Mouse (Mus musculus) G1E (cell line): ENCODE results near the gene Gstk1. TPM values are rescaled to one million over a fixed set of nuclear protein-coding genes. Genes with fewer than 3 reads are reported as not detected.

Experiments used
- ATAC-seq: 2 replicates; pipeline ENCODE4 v1.8.0; 2016; ENCODE audit warnings: mild to moderate bottlenecking; ENCODE audit not compliant: insufficient number of reproducible peaks, poor library complexity, low FRiP score, severe bottlenecking; ENCODE audit errors: extremely low read depth
- DNase-seq: peaks from one replicate; pipeline ENCODE4 v3.0.0; 2012; ENCODE audit warnings: low spot score
- H3K27me3 ChIP-seq: 2 replicates; pipeline ENCODE4 v1.6.1; 2012; ENCODE audit warnings: mild to moderate bottlenecking, low read length, inconsistent platforms; ENCODE audit not compliant: insufficient read depth
- H3K36me3 ChIP-seq: replicated peaks from 2 replicates; pipeline ENCODE3; 2012; ENCODE audit warnings: mild to moderate bottlenecking, inconsistent platforms
- H3K4me1 ChIP-seq: 2 replicates; pipeline ENCODE4 v1.6.1; 2012; ENCODE audit warnings: low read depth, low read length, inconsistent platforms, mixed read lengths; ENCODE audit not compliant: insufficient read depth
- H3K4me3 ChIP-seq: 2 replicates; pipeline ENCODE4 v1.5.1; 2012; ENCODE audit warnings: low read depth, mild to moderate bottlenecking, inconsistent platforms, low read length, moderate library complexity, mixed read lengths
- H3K9me3 ChIP-seq: replicated peaks from 2 replicates; pipeline ENCODE4 v1.6.1; 2012; ENCODE audit warnings: inconsistent platforms
- CTCF ChIP-seq: IDR thresholded peaks from 2 replicates; pipeline ENCODE4 v1.5.1; 2012; ENCODE audit warnings: low read depth, low read length, inconsistent platforms, mixed read lengths
- GATA1 ChIP-seq: IDR thresholded peaks from 2 replicates; pipeline ENCODE4 v1.6.1; 2012; ENCODE audit warnings: borderline replicate concordance, low read length, inconsistent platforms, mixed read lengths
- GATA2 ChIP-seq: IDR thresholded peaks from 2 replicates; pipeline ENCODE4 v1.6.1; 2012; ENCODE audit warnings: low read depth, low read length, inconsistent platforms, borderline replicate concordance
- POLR2AphosphoS5 ChIP-seq: IDR thresholded peaks from 2 replicates; pipeline ENCODE4 v1.6.1; 2012; ENCODE audit warnings: low read depth, low read length, inconsistent platforms; ENCODE audit not compliant: insufficient replicate concordance
- TAL1 ChIP-seq: conservative IDR thresholded peaks from 2 replicates; pipeline ENCODE4 v1.6.1; 2012; ENCODE audit warnings: low read depth, low read length, inconsistent platforms, mixed read lengths
- polyA plus RNA-seq: library from polyadenylated mRNA; stranded (reverse); fragments of >175 nt; gene quantifications from 2 replicates; pipeline ENCODE4 v1.2.3, GENCODE M21; 2012
- total RNA-seq, 2 experiments: library from RNA; stranded (forward) in 1 of 2; stranded (reverse) in 1 of 2; fragments of 200-1000 nt in 1 of 2; fragments of >200 nt in 1 of 2; fragmentation: Nextera tagmentation in 1 of 2; gene quantifications; 2 replicates each; pipeline ENCODE4 v1.2.3; 2014 to 2017

Gstk1 gene
- total RNA-seq (2014; fragmentation: Nextera tagmentation) (0.83 TPM in 1 of 2 replicates, not detected in the other), total RNA-seq (2017) (0.55 and 0.99 TPM in 2 replicates), polyA plus RNA-seq (not detected in 2 replicates)

DNA sequence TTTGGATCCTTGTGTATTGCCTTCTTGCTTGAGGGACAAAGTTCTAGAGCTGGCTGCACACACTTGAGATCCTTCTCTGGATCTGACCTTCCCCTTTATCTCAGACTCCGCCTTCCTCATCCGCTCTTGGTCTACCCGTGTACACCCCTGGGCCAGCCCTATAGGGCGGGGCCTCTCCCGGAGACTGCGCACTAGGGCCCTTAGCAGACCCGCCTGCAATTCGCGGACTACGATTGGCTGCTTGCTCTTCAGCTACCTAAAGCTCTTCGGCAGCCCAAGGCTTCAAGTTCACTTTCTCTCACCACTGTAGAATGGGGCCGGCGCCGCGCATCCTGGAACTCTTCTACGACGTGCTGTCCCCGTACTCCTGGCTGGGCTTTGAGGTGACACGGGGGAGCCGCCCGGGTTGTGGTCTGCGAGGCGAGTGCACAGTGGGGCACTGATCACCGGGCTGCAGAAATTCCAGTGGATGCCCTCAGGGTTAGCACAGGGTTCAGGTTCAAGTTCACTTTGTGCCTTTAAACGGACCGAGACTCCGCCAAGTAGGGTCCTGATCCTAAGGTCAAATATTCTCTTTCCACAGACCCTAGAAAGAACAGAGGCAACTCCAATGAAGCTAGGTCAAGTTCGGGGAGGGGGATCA lies at the start of gene Gstk1:
Gene Gstk1, plus strand, starts transcription at position 225 of the 643 bp plus-strand sequence.
- DNase-seq (peak; percentile 18), ATAC-seq (peak; percentile 68)
- no peaks in the 10 kb centered on the region for H3K36me3 ChIP-seq
- H3K4me3 ChIP-seq: no peak within 1 kb of the TSS; the same call in 1 of the 2 replicates
- H3K27me3 ChIP-seq: peaks cover 21% of the 10 kb centered on the region
- H3K4me1 ChIP-seq: peaks cover 6% of the 10 kb centered on the region; the same call in 1 of the 2 replicates
- H3K9me3 ChIP-seq: no peaks in the 10 kb centered on the region
- TF ChIP-seq CTCF: no peak
- no peak for TF ChIP-seq GATA2
- no peak for TF ChIP-seq POLR2AphosphoS5
- TF ChIP-seq TAL1: no peak
- TF ChIP-seq GATA1: no peak

GRCm38 (mm10) chr6:42197710-42198109 lies 48.0 kb upstream of the Gstk1 start:
- no peaks in the 10 kb centered on the region for H3K9me3 ChIP-seq
- ATAC-seq: no peak
- no peaks in the 10 kb centered on the region for H3K4me1 ChIP-seq
- H3K27me3 ChIP-seq: no peaks in the 10 kb centered on the region
- no peak overlapping the region for H3K4me3 ChIP-seq
- H3K36me3 ChIP-seq: no peaks in the 10 kb centered on the region
- DNase-seq: no peak
- TF ChIP-seq GATA1: no peak
- TF ChIP-seq CTCF: no peak
- TF ChIP-seq TAL1: no peak
- TF ChIP-seq GATA2: no peak
- no peak for TF ChIP-seq POLR2AphosphoS5

GRCm38 (mm10) chr6:42199498-42199897 lies 46.2 kb upstream of the Gstk1 start:
- no peak for DNase-seq
- Histone ChIP-seq H3K9me3 (no peaks in the 10 kb centered on the region), H3K36me3 (no peaks in the 10 kb centered on the region), H3K4me3 (no peak overlapping the region), H3K4me1 (no peaks in the 10 kb centered on the region), H3K27me3 (no peaks in the 10 kb centered on the region)
- TF ChIP-seq TAL1 (no peak), CTCF (no peak), POLR2AphosphoS5 (no peak), GATA2 (no peak), GATA1 (no peak)
- ATAC-seq: no peak

- Histone ChIP-seq H3K36me3 (no peaks in the 10 kb centered on the region), H3K9me3 (no peaks in the 10 kb centered on the region), H3K4me1 (no peaks in the 10 kb centered on the region), H3K27me3 (no peaks in the 10 kb centered on the region), H3K4me3 (no peak within 1 kb of the TSS)
- ATAC-seq: no peak
- no peak for DNase-seq
- no peak for TF ChIP-seq CTCF
Observed at GRCm38 (mm10) chr6:42215028-42215427, 30.7 kb upstream of the Gstk1 start, which contains the start of gene Tas2r144. Tas2r144 (plus strand) TSS chr6:42215328.

- Histone ChIP-seq H3K36me3 (no peaks in the 10 kb centered on the region), H3K4me3 (no peak overlapping the region), H3K4me1 (no peaks in the 10 kb centered on the region), H3K27me3 (no peaks in the 10 kb centered on the region), H3K9me3 (no peaks in the 10 kb centered on the region)
- TF ChIP-seq POLR2AphosphoS5 (no peak), TAL1 (no peak), CTCF (no peak), GATA2 (no peak), GATA1 (no peak)
- ATAC-seq: no peak
- DNase-seq: no peak
Observed at GRCm38 (mm10) chr6:42222286-42222685, 23.4 kb upstream of the Gstk1 start.

- Histone ChIP-seq H3K4me1 (no peaks in the 10 kb centered on the region), H3K27me3 (0 out of 2 replicates have a peak, but pooled peaks cover 2% of the 10 kb centered on the region), H3K9me3 (no peaks in the 10 kb centered on the region), H3K4me3 (no peak overlapping the region), H3K36me3 (no peaks in the 10 kb centered on the region)
- ATAC-seq: no peak
- TF ChIP-seq POLR2AphosphoS5 (no peak), GATA1 (no peak), CTCF (no peak), GATA2 (no peak), TAL1 (no peak)
- DNase-seq: no peak
Observed at GRCm38 (mm10) chr6:42225046-42225445, 20.7 kb upstream of the Gstk1 start.
